Mouse (Mus musculus): Measurements from ENCODE around the gene Cyp2j5. TPM values are rescaled to one million over a fixed set of nuclear protein-coding genes. Genes with fewer than 3 reads are reported as not detected.

Cyp2j5 gene
- total RNA-seq, 2 experiments from 2014 or later: not detected

Other genes starting within 250 kb of the Cyp2j5 start
- gene Cyp2j8, start 156.8 kb downstream of the Cyp2j5 start, total RNA-seq (2015): not detected in 2 replicates
- not detected in 2 replicates for gene Cyp2j8, start 156.8 kb downstream of the Cyp2j5 start, total RNA-seq (2017)
- 2.4 and 3.1 TPM in 2 replicates for gene Cyp2j6, start 110.5 kb downstream of the Cyp2j5 start, total RNA-seq (2015)
- gene Cyp2j6, start 110.5 kb downstream of the Cyp2j5 start, total RNA-seq (2017): 2.5 and 2.8 TPM in 2 replicates
- 3.0 and 7.1 TPM in 2 replicates for gene Cyp2j9, start 72.6 kb downstream of the Cyp2j5 start, total RNA-seq (2015)
- gene Cyp2j9, start 72.6 kb downstream of the Cyp2j5 start, total RNA-seq (2017): 6.9 and 7.8 TPM in 2 replicates
- gene Gm12695, start 121.0 kb upstream of the Cyp2j5 start, total RNA-seq (2015): not detected in 2 replicates
- not detected in 2 replicates for gene Gm12695, start 121.0 kb upstream of the Cyp2j5 start, total RNA-seq (2017)

All from megakaryocyte progenitor cell, adult 5-6 weeks (primary cell).